Mouse (Mus musculus): ENCODE measurements at regions not wholly inside any gene's neighbourhood (a gene's known extent, or its start where the extent isn't known, plus 50 kb on each side); places are given as distances from the start of the nearest gene placed in this dataset.
A peak's percentile ranks its signal among the peaks of the same experiment; 100 is the strongest.

DNA sequence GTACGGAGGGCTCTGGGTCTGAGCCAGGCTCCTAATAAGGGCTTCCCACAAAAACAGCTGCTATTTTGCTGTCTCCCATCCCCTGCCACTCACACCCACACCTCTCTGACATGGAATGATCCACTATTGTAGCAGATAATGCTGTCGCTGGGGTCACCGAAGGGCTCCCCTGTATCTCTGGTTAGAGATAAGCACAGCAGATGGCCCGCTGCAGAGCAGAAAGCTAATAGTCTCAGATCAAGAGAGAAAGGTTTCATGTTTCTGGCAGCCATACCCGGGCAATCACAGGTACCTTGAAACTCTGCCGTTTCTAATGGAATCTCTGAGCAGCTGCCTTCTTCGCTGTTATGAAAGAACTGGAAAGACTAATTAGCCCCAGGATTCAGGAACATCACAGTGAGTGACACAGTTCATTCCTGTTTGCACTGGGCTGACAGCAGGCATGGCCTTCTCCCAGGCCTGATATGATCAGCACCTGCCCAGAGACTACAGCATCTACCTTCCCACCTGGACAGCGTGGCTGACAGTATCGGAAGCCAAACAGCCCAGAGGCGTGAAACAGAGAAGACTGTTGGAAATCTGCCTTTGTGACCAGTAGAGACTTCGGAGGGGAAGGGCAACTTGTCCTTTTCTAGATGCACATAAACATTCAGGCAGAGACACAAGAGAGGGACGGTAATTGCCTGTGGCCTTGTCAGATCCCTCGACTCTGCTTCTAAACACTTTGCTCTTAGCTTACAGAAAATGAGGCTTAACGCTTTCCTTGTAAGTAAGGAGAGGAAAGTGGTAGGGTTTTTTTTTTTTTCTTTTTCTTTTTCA is 193.5 kb upstream of the Epha4 start:
- Histone ChIP-seq H3K4me3 (ENCODE audit: control insufficient read depth, low read depth, low read length) (no peak overlapping the region), H3K4me1 (ENCODE audit: control insufficient read depth, insufficient read depth, low read length) (no peaks in the 10 kb centered on the region), H3K27me3 (ENCODE audit: control insufficient read depth, insufficient read depth, low read length) (no peaks in the 10 kb centered on the region), H3K27ac (ENCODE audit: control insufficient read depth, insufficient read depth, low read depth, low read length) (no peak overlapping the region), H3K36me3 (ENCODE audit: control insufficient read depth, insufficient read depth, low read length) (no peaks in the 10 kb centered on the region)
- no peak for TF ChIP-seq POLR2A (IDR thresholded peaks at IDR 0.05; ENCODE audit: control insufficient read depth, low read depth, low read length)
- no peak for TF ChIP-seq CTCF (IDR thresholded peaks at IDR 0.05; ENCODE audit: control insufficient read depth, insufficient read depth, insufficient replicate concordance, low read depth, low read length)

DNA sequence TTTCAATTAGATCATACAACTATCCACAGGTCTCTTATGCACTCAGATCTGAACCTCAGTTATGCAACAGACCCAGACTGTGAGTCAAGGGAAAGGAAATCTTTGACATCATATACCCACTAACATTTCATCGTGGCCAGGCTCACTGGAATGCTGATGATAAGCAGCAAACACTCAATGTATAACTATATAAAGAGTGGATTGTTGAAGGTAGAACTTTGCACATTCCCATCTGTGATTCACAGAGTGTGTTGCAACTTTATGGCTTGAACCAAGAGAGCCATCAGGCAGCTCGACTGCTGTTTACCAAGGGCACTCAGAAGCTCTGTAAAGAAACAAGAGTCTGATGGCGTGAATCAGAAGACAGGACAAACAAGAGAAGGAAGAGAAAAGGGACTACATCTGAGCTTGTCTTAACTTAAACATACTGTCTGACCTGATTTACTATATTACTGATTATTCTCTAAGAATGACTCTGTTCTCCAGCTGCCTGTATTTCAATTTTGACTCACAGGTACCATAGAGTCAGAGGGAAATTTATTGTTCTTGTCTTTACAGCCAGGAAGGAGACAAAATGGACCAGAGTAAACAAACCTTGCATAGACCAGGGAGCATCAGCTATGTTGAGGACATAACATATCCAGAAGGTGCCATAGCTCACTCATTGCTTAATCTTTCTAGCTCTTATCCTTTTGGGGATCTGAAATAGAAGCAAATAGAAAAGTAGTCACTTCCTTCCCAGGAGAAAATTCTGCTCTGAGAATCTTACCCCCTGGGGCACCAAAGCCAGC is 180.5 kb upstream of the Epha4 start:
- Histone ChIP-seq H3K36me3 (ENCODE audit: control insufficient read depth, insufficient read depth, low read length) (no peaks in the 10 kb centered on the region), H3K4me3 (ENCODE audit: control insufficient read depth, low read depth, low read length) (no peak overlapping the region), H3K27ac (ENCODE audit: control insufficient read depth, insufficient read depth, low read depth, low read length) (no peak overlapping the region), H3K27me3 (ENCODE audit: control insufficient read depth, insufficient read depth, low read length) (no peaks in the 10 kb centered on the region), H3K4me1 (ENCODE audit: control insufficient read depth, insufficient read depth, low read length) (no peaks in the 10 kb centered on the region)
- TF ChIP-seq CTCF (IDR thresholded peaks at IDR 0.05; ENCODE audit: control insufficient read depth, insufficient read depth, insufficient replicate concordance, low read depth, low read length) (no peak), POLR2A (IDR thresholded peaks at IDR 0.05; ENCODE audit: control insufficient read depth, low read depth, low read length) (no peak)

DNA sequence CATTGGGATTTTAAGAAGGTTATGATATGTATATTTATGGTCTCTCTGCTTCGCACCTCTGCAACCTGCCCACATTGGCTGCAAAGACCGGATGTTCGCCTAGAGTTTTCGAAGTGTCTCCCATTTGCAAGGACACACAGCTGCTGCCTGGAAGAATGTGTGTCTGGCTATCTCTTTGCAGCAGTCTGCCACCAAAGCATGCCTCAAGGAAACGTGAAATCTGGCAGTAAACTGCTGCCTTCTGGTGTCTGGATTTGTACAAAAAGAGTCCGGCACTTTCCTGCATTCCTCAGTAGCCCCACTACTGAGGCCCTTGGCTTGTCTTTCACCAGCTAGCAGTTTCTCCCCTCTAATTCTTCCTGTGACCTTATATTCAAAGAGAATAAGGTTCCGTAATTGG is 148.5 kb upstream of the Epha4 start:
- H3K4me1 ChIP-seq (ENCODE audit: control insufficient read depth, insufficient read depth, low read length): no peaks in the 10 kb centered on the region
- H3K36me3 ChIP-seq (ENCODE audit: control insufficient read depth, insufficient read depth, low read length): no peaks in the 10 kb centered on the region
- TF ChIP-seq POLR2A (IDR thresholded peaks at IDR 0.05; ENCODE audit: control insufficient read depth, low read depth, low read length): no peak
- TF ChIP-seq CTCF (IDR thresholded peaks at IDR 0.05; ENCODE audit: control insufficient read depth, insufficient read depth, insufficient replicate concordance, low read depth, low read length): no peak
- H3K4me3 ChIP-seq (ENCODE audit: control insufficient read depth, low read depth, low read length): no peak overlapping the region
- H3K27ac ChIP-seq (ENCODE audit: control insufficient read depth, insufficient read depth, low read depth, low read length): no peak overlapping the region
- H3K27me3 ChIP-seq (ENCODE audit: control insufficient read depth, insufficient read depth, low read length): no peaks in the 10 kb centered on the region

DNA sequence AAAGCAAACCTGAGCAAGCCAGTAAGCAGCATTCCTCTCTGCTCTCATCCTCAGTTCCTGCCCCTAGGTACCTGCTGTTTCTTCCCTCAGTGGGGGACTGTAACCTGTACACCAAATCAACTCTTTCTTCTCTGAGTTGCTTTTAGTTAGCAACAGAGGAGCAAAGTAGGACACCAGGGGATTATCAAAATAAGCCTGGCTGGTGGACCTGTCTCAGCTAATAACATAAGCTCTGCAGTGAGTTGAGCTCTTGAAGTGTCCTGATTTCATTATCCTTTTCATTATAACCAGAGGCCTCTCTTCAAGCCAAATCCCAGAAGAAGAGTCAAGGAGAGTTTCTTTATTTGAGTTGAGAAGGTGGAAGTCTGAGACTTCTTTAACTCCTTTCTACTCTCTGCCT is 145.5 kb upstream of the Epha4 start:
- Histone ChIP-seq H3K27me3 (ENCODE audit: control insufficient read depth, insufficient read depth, low read length) (no peaks in the 10 kb centered on the region), H3K36me3 (ENCODE audit: control insufficient read depth, insufficient read depth, low read length) (no peaks in the 10 kb centered on the region), H3K4me3 (ENCODE audit: control insufficient read depth, low read depth, low read length) (peak overlapping the region; percentile 32; the same call in 1 of the 2 replicates), H3K4me1 (ENCODE audit: control insufficient read depth, insufficient read depth, low read length) (no peaks in the 10 kb centered on the region), H3K27ac (ENCODE audit: control insufficient read depth, insufficient read depth, low read depth, low read length) (no peak overlapping the region)
- TF ChIP-seq POLR2A (IDR thresholded peaks at IDR 0.05; ENCODE audit: control insufficient read depth, low read depth, low read length) (no peak), CTCF (IDR thresholded peaks at IDR 0.05; ENCODE audit: control insufficient read depth, insufficient read depth, insufficient replicate concordance, low read depth, low read length) (no peak)

DNA sequence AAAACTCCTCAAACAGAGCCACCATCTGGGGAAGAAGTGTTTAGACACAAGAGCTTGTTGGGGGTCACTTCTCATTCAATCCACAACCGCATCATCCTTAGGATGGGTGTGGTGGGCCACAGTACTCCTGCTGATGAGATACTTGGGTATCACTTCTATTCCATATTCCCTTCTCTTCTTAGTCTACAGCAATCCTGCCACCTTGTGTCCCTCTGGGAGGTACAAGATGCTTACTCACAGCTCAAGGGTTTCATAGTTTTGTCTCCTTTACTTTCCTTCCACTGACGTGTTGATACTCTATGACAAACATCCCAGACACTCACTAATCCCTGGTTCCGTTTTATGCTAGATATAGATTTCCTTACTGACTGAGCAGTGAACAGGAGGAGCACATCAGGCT is 122.1 kb upstream of the Epha4 start:
- Histone ChIP-seq H3K27me3 (ENCODE audit: control insufficient read depth, insufficient read depth, low read length) (no peaks in the 10 kb centered on the region), H3K4me1 (ENCODE audit: control insufficient read depth, insufficient read depth, low read length) (no peaks in the 10 kb centered on the region), H3K27ac (ENCODE audit: control insufficient read depth, insufficient read depth, low read depth, low read length) (no peak overlapping the region), H3K4me3 (ENCODE audit: control insufficient read depth, low read depth, low read length) (no peak overlapping the region), H3K36me3 (ENCODE audit: control insufficient read depth, insufficient read depth, low read length) (no peaks in the 10 kb centered on the region)
- TF ChIP-seq POLR2A (IDR thresholded peaks at IDR 0.05; ENCODE audit: control insufficient read depth, low read depth, low read length) (no peak), CTCF (IDR thresholded peaks at IDR 0.05; ENCODE audit: control insufficient read depth, insufficient read depth, insufficient replicate concordance, low read depth, low read length) (no peak)

DNA sequence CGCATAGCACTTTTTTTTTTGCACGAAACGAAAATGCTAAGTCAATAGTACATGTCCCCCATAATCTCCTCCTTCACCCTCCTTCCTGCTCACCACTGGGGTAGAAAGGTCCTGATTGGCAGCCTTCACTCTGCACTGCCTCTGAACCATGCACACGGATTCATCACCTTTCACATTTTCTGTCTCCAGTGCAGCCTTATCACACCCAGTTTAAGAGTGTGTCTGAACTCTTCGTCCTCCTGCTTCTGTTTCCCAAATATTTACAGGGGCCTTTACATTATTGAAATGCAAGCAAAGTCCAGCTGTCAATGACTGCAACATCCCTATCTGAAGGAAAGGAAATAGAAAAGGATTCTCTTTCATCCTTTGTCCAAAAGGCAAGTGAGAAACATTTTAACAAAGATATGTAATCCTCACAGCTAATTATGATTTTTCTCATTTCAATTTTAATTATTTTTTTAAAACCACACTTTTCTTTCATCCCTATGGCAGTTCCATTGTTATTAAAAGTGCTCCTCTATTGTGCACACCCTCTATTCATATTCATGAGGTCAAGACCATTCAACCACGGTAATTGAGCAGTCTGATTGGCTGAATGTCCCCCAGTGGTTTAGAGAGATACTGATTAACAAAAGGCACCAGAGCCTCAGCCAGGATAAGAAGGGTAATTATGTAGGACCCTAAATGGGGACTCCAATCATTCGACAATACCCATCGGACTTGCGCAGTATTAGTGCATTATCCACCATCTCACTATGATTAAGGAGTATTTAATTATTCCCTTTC is 114.8 kb upstream of the Epha4 start:
- no peak for TF ChIP-seq CTCF (IDR thresholded peaks at IDR 0.05; ENCODE audit: control insufficient read depth, insufficient read depth, insufficient replicate concordance, low read depth, low read length)
- H3K27ac ChIP-seq (ENCODE audit: control insufficient read depth, insufficient read depth, low read depth, low read length): no peak overlapping the region
- no peaks in the 10 kb centered on the region for H3K27me3 ChIP-seq (ENCODE audit: control insufficient read depth, insufficient read depth, low read length)
- no peak overlapping the region for H3K4me3 ChIP-seq (ENCODE audit: control insufficient read depth, low read depth, low read length)
- H3K36me3 ChIP-seq (ENCODE audit: control insufficient read depth, insufficient read depth, low read length): no peaks in the 10 kb centered on the region
- no peaks in the 10 kb centered on the region for H3K4me1 ChIP-seq (ENCODE audit: control insufficient read depth, insufficient read depth, low read length)

DNA sequence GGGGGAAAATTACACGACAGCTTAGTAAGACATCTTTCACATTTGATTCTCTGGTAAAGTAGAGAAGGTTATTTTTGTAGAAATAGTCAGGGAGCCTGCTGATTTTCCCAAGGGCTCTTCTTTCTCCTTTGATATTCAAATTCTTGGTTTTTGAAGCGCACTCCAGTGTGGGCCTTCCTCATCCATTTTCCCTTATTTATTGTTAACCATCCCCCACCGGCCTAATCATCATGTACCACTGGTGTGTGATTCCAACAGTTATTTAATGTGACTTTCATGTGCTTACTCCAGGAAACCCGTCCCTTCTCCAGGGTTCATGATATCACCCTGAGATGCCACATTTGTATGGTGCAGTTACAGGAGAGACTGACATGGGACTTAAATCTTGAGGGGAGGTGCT is 114.0 kb upstream of the Epha4 start:
- no peaks in the 10 kb centered on the region for H3K4me1 ChIP-seq (ENCODE audit: control insufficient read depth, insufficient read depth, low read length)
- H3K4me3 ChIP-seq (ENCODE audit: control insufficient read depth, low read depth, low read length): no peak overlapping the region
- no peak overlapping the region for H3K27ac ChIP-seq (ENCODE audit: control insufficient read depth, insufficient read depth, low read depth, low read length)
- H3K36me3 ChIP-seq (ENCODE audit: control insufficient read depth, insufficient read depth, low read length): no peaks in the 10 kb centered on the region
- TF ChIP-seq CTCF (IDR thresholded peaks at IDR 0.05; ENCODE audit: control insufficient read depth, insufficient read depth, insufficient replicate concordance, low read depth, low read length): no peak
- no peak for TF ChIP-seq POLR2A (IDR thresholded peaks at IDR 0.05; ENCODE audit: control insufficient read depth, low read depth, low read length)
- H3K27me3 ChIP-seq (ENCODE audit: control insufficient read depth, insufficient read depth, low read length): no peaks in the 10 kb centered on the region
